Mouse (Mus musculus): ENCODE measurements around the gene Zfp956. TPM values are rescaled to one million over a fixed set of nuclear protein-coding genes. Genes with fewer than 3 reads are reported as not detected.
A peak's percentile ranks its signal among the peaks of the same experiment; 100 is the strongest.
"Not testable (repeated sequence)": the region's sequence is repeated elsewhere in the genome, so short reads cannot be mapped to it uniquely, and the experiment has no call there.

The Zfp956 gene
- total RNA-seq, 4 experiments from 2014 or later = 1.8 to 3.4 (median 2.7) TPM

GRCm38 (mm10) chr6:47968166-47968565, 15.0 kb downstream of the Zfp956 start:
- not testable (repeated sequence) for DNase-seq (ENCODE audit: low spot score)

DNA sequence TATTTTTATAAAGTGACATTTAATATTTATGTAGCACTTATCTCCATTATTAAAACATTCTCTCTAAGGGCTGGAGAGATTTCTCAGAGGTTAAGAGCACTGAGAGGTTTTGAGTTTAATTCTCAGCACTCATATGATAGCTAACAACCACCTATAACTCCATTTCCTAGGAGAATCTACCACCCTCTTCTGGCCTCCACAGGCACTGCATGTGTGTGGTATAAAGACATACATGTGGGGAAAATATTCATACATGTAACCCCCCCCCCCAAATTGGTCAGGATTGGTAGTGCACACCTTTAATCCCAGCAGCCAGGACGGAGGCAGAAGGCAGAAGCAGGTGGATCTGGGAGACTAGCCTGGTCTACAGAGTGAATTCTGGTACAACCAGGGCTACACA, 21.4 kb downstream of the Zfp956 start:
- no peak for DNase-seq (ENCODE audit: low spot score)

GRCm38 (mm10) chr6:47978897-47979368, 25.7 kb downstream of the Zfp956 start:
- peak; percentile 88 for DNase-seq (ENCODE audit: low spot score)

- DNase-seq (ENCODE audit: low spot score) = no peak
Measured at GRCm38 (mm10) chr6:47983936-47984335, 30.7 kb downstream of the Zfp956 start.

GRCm38 (mm10) chr6:47995661-47996060, 42.5 kb downstream of the Zfp956 start:
- no peak for DNase-seq (ENCODE audit: low spot score)

DNA sequence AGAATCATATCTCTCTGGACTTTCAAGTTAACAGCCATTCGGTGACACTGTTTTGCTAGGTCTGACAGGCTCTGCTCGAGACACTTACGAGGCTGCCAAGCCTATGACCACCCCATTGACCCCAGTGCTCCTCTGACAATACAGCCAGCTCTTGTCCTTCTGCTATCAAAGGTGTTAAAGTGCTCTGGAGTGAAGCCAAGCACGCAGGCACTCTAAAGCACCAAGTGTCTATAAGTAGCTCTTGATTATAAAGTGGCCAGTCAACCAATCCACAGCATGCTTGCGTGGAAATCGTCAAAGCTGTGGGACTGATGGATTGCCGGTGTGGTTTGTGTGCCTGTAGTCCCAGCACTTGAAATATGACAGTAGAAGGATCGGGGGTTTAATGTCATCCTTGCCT, 57.5 kb downstream of the Zfp956 start:
- peak; percentile 33 for DNase-seq (ENCODE audit: low spot score)

Other genes starting within 250 kb of the Zfp956 start
- gene Pdia4, start 140.0 kb upstream of the Zfp956 start, total RNA-seq (2022) = 10 to 100 TPM; 35.8 to 45.8 (median 38.8) TPM
- gene Zfp786, start 122.5 kb upstream of the Zfp956 start, total RNA-seq (2022) = 1 to 10 TPM in 3 of 4 experiments, under 1 TPM in 1; 0.97 to 1.3 (median 1.1) TPM
- gene Zfp398, start 117.7 kb upstream of the Zfp956 start, total RNA-seq (2022) = 1 to 10 TPM; 5.9 to 8.4 (median 6.9) TPM
- 1 to 10 TPM; 3.7 to 4.5 (median 4.2) TPM for gene Zfp282, start 76.2 kb upstream of the Zfp956 start, total RNA-seq (2022)
- 1 to 10 TPM; 8.2 to 9.8 (median 8.5) TPM for gene Zfp212, start 32.9 kb upstream of the Zfp956 start, total RNA-seq (2022)
- 10 to 100 TPM; 11.6 to 16.1 (median 15.0) TPM for gene Zfp777, start 95.5 kb downstream of the Zfp956 start, total RNA-seq (2022)
- 10 to 100 TPM in 2 of 4 experiments, 1 to 10 TPM in 2; 9.4 to 10.9 (median 10.0) TPM for gene Zfp746, start 133.2 kb downstream of the Zfp956 start, total RNA-seq (2022)

Data from heart, adult 8-10 months (tissue).